Mouse (Mus musculus) hindlimb bud, embryonic 11.5 days (tissue): ENCODE results near the gene Coro1b.

Experiments used
- DNase-seq: peaks from one replicate; pipeline ENCODE4 v3.0.0-alpha.2; 2012; ENCODE audit warnings: low read depth, low spot score; ENCODE audit errors: extremely low spot score

Gene Coro1b

GRCm38 (mm10) chr19:4155223-4156072, 7.0 kb downstream of the Coro1b start:
- DNase-seq = no peak

- DNase-seq = no peak
Measured at GRCm38 (mm10) chr19:4156073-4156579, 7.7 kb downstream of the Coro1b start.

- no peak for DNase-seq
Measured at GRCm38 (mm10) chr19:4156771-4157170, 8.4 kb downstream of the Coro1b start.

GRCm38 (mm10) chr19:4159049-4159448, 10.6 kb downstream of the Coro1b start:
- no peak for DNase-seq

GRCm38 (mm10) chr19:4162646-4163542, 14.5 kb downstream of the Coro1b start, which contains the start of gene Rps6kb2:
Gene Rps6kb2, minus strand, starts transcription at chr19:4163354.
- DNase-seq = peak; percentile 86

- DNase-seq = no peak
Measured at GRCm38 (mm10) chr19:4163543-4163887, 15.1 kb downstream of the Coro1b start.

- DNase-seq = no peak
Measured at GRCm38 (mm10) chr19:4164100-4164499, 15.7 kb downstream of the Coro1b start.

GRCm38 (mm10) chr19:4164721-4165120, 16.3 kb downstream of the Coro1b start:
- no peak for DNase-seq

GRCm38 (mm10) chr19:4166678-4167476, 18.5 kb downstream of the Coro1b start:
- no peak for DNase-seq

GRCm38 (mm10) chr19:4169378-4169784, 21.0 kb downstream of the Coro1b start:
- peak; percentile 89 for DNase-seq

GRCm38 (mm10) chr19:4169810-4170209, 21.4 kb downstream of the Coro1b start:
- DNase-seq = no peak

- DNase-seq = no peak
Measured at GRCm38 (mm10) chr19:4170723-4171392, 22.4 kb downstream of the Coro1b start.

- DNase-seq = no peak
Measured at GRCm38 (mm10) chr19:4171393-4172290, 23.2 kb downstream of the Coro1b start.

- DNase-seq = no peak
Measured at GRCm38 (mm10) chr19:4172925-4173324, 24.5 kb downstream of the Coro1b start.

GRCm38 (mm10) chr19:4175368-4175947, 27.0 kb downstream of the Coro1b start, which contains the start of gene Carns1:
Gene Carns1, minus strand, starts transcription at chr19:4175479.
- no peak for DNase-seq

GRCm38 (mm10) chr19:4180411-4180810, 32.0 kb downstream of the Coro1b start:
- DNase-seq = no peak

GRCm38 (mm10) chr19:4181892-4182291, 33.5 kb downstream of the Coro1b start:
- DNase-seq = no peak

GRCm38 (mm10) chr19:4183689-4184088, 35.3 kb downstream of the Coro1b start:
- DNase-seq = no peak
